Mouse (Mus musculus): ENCODE data around the gene Fbl.
"Not testable (repeated sequence)": the region's sequence is repeated elsewhere in the genome, so short reads cannot be mapped to it uniquely, and the experiment has no call there.

Fbl gene

DNA sequence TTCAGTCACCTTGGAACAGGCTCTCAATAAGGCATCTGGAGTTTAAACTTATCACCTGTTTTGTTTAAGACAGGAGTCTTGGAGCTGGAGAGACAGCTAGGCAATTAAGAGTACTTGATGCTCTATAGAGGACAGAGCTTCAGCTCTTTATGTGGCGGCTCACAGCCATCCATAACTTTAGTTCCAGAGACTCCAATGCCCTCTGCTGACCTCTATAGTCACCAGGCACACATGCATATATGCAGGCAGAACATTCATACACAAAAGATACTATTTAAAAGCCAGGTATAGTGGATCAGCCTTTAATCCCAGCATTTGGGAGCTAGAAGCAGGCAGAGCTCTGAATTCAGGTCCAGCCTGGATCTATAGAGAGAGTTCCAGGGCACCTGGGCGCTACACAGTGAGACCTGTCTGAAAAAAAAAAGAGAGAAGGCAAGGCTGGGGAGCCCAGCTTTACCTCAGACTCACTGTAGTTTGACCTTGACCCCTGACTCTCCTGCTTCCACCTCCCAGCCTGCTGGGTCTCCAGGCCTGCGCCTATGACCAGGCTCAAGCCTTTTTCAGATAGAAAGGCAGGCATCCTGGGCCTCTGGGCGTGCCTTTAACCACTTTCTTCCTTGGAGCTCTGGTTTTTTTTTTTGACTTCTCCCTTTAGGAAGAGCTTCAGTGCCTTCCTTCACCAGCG lies 26.0 kb downstream of the Fbl start:
- no peak for DNase-seq

DNA sequence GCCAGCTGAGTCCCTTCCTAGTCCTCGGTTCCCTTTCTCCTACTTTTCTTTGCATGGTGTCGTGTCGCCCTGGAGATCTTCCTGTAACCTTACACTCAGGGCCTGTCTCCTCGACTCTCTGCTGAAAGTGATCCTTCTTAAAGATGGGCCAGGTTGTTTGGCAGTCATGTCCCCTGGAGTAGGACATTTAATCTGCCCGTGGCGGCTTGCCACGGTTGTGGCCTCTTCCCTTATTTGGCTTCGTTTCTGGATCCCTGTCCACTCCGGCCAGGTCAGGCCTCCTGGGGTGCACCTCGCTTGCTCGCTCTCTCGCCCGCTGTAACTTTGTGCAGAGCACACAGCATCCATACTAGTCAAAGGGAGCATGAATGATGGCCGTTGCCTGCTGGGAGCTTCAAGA lies 27.0 kb downstream of the Fbl start:
- DNase-seq: no peak

DNA sequence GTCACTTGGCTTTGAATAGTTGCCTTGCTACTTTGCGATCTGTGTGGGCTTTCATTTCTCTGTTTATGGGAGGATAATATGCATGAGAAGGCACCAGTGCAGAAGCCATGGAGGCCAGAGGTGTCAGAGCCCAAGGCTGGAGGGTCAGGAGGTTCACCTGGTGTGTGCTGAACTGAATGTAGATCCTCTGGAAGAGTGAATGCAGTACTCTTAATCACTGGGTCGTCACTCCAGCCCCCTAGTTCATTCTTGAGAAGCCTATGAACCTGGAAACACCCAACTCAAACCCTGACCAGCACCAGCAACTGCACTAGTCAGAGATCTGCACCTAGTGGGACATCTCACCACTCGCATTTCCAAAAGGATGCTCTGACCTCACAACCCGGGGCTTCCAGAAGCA lies 29.5 kb downstream of the Fbl start:
- DNase-seq: no peak

DNA sequence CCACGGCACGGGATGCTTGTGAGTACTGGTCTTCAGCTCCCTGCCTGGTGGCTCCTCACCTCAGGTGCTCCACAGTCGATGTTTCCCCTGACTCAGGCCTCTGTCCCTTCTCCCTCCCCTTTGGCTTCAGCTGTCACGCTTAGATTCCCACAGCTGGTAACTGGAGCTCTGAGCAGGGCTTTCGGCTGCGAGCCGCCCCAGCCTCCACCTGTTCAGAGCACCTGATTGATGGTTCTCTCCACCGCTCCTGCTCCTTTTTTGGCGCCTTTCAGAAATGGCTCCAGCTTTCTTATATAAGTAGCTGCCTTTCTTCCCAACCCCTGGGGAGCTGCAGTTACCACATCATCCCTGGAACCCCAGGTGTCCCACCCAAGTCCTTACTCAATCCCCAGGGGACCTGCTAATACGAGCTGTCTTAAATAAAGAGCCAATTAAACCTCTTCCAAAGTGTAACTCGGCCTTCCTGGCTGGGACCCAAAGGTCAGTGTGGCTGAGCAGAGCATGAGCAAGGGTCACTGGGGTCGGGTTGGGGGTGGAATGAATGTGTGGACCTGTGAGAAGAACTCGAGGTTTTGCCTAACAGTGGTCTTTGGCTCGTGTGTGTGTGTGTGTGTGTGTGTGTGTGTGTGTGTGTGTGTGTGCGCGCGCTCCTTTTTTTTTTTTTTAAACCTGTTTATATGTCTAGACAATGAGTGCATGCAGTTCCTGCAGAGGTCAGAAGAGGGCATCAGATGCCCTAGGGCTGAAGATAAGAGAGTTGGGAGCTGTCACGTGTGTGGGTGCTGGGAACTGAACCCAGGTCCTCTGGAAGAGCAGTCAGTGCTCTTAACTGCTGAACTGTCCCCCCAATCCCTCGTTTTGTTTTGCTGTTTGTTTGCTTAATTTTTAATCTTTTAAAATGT lies 33.9 kb downstream of the Fbl start:
- peak; percentile 70 for DNase-seq

DNA sequence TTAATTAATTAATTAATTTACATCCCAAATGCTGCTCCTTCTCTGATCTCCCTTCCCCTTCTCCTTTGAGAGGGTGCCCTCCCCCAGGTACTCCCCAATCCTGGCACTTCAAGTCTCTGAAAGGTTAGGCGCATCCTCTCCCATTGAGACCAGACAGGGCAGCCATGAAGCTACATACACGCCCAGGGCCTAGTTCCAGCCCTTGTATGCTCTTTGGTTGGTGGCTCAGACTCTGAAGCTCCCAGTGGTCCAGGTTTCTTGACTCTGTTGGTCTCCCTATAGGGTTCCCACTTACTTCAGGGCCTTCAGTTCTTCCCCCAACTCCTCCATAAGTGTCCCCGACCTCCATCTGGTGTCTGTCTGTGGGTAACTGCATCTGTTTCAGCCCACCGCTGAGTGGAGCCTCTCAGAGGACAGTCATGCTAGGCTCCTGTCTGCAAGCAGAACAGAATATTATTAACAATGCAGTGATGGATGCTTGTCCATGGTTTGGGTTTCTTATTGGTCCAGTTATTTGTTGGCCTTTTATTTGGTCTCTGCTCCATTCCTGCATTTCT lies 36.6 kb downstream of the Fbl start:
- peak; percentile 57 for DNase-seq

DNA sequence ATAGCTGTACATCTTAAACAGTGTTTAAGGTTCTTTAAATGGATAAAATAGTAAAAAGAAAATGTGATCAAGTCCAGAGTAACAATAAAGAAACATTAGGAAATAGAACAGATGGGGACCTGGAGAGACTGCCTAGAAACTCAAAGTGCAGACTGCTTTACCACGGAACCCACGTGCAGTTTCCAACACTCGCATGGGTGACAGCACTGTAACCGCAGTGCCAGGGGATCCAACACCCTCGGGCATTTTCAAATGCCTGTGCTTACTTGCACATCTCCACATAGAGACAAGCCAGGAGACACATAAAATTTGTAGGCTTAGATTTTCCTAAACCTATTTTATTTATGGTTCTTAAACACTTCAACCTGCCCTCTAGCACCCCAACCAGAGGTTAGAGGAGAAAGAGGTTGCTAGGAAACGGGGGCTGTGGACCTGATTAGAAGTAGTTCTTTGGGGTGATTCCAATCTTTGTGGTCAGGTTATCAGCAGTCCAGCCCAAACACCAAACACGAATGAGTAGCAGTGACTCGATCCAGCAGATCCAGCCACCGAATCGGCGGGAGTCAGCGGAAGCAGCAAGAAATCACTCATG lies 39.0 kb downstream of the Fbl start:
- DNase-seq: no peak

DNA sequence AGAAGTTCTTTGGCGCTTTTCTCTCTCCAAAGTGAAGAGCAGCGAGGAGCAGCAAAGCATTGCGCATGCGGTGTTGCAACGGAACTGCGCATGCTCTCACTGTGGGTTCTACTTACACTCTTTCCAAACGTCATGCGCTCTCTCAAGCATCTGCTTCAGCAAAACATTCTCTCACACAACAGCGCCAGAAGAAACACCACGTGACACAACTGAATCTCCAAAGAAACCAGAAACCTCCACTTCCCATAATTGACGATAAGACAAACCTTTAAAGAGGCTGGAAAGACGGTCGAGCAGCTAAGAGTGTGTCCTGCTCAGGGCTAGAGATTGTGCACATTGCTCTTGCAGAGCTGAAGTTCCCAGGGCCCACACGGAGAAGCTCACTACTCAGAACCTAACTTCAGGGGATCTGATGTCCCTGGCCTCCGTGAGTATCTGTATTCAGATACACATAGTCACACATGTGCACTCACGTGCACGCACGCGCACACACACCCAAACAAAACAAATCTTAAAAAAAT lies 39.5 kb downstream of the Fbl start:
- DNase-seq: peak; percentile 81

DNA sequence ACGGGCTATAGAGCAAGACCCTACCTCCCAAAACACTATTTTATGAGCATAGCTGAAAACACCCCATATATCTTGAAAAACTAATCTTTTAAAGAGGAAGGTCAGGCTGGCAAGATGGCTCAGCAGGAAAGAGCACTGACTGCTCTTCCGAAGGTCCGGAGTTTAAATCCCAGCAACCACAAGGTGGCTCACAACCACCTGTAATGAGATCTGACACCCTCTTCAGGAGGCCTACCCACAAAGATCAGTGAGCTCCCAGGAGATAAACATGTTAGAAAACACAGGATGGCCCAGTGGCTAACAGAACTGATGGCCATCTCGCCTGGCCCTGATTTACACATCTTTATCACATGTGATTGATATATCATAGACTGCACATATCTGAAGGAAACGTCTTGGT lies 41.2 kb downstream of the Fbl start:
- DNase-seq: no peak

DNA sequence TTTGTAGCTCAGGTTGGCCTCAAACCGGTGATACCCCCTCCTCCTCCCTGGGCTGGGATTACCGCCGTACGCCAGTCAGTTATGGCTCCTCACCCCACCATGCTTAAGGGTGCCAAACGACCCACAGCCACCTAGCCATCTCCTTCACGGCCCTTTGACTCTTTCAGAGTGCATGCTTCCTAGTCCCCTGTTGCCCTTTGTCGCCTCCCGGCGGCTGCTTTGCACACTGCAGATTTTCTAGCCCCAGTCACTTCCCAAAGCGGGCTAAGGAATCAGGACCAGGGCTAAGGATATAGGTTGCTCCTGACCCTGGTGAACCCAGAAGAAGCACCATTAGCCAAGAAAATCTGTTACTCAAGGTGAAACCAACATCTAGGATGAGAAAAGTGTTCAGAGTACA lies 44.6 kb downstream of the Fbl start:
- peak; percentile 83 for DNase-seq

DNA sequence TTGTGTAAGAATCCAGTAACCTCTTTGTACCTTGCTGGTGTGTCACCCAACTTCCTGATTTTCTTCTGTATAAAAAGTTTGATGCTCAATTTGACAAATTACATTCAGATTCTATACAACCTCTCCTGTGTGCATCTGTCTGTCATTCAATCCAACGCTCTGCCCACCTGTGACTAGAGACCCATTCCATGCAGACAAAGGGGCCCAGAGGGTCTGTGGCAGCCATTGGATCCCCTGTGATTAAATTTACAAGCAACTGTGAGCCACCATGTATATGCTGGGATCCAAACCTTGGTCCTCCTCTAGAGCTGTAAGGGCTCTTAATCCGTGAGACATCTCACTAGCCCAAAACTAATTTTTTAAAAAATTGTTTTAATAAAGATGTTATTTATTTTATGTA lies 46.4 kb downstream of the Fbl start:
- DNase-seq: not testable (repeated sequence)

DNA sequence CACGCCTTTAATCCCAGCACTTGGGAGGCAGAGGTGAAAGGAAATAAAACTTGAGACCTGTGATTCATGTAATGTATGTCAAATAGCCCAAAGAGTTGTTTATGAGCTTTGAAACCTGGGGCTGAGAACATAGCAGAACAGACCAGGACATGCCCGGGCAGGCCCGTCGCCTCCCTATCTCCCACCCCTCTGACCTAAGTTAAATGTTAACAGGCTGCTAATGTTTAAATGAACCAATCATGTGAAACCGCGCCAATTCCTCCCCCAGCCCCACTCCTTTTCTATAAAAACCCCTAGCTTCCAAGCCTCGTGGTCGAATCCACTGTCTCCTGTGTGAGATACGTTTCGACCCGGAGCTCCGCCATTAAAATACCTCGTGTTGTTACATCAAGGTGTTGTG lies 48.3 kb downstream of the Fbl start:
- not testable (repeated sequence) for DNase-seq

DNA sequence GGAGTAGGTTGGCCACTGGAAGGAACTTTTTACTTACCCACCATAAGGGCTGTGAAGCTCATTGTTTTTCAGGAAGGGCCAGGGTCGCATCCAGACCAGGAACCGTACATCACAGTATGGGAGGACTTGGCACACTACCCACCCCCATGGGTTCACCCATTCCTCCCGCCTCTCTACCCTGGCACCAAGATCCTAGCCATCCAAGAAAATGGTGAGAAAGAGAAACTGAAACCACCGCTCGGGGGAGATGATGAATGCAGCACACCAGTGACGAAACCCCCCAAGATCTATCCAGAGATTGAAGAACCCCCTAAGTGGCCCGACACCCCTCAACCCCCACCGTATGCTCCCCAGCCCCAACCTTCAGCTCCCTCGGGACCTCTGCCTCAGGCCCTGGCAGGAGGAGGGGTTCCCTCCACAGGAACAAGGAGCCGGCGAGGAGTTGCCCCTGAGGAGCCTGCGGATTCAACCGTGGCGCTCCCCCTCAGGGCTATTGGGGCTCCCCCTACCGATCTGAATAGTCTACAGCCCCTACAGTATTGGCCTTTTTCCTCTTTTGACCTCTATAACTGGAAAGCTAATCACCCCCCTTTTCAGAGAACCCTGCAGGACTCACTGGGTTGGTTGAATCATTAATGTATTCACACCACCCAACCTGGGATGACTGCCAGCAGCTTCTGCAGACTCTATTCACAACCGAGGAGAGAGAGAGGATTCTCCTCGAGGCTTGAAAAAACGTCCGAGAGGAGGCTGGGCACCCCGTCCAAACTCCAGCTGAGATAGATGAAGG lies 49.6 kb downstream of the Fbl start:
- peak; percentile 66 for DNase-seq

DNA sequence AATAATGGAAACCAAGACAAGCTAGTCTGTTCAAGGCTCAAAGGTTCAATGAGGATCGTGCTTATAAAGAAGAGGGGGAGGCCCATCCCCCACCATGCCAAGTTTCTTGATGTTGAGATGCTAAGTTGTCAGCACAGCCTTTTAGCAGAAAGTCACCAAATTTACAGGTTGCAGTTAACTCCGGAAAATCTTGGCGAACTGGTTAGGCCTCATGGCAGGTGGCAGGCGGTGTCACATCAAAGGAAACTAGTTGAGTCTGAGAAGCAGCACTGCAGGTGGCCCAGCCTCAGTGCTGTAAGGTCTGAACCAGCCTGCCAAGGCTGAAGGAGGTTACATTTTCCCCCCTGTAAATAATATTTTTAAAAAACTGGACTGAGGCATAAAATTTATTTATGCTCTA lies 57.3 kb downstream of the Fbl start:
- not testable (repeated sequence) for DNase-seq

DNA sequence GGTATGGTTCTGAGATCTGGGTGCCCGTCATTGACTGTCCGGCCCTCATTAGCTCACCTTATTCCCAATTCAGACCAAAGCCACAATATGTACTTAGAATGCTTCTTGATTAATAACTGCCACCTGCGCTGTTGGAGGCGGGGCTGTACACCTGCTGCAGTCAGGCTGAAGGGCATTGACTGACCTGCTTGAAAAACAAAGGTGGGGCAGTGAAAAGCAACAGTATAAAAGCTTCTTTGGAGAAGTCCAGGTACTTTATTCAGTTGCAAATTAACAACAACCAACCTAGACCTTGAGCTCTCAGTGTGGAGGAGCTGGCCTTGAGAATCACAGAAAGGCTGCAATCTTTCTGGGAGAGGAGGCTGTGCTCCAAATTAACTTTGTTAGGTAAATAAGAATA lies 57.9 kb downstream of the Fbl start:
- not testable (repeated sequence) for DNase-seq
